ENCODE assay signal across 8 mouse cellular contexts in the genomic region with DNA sequence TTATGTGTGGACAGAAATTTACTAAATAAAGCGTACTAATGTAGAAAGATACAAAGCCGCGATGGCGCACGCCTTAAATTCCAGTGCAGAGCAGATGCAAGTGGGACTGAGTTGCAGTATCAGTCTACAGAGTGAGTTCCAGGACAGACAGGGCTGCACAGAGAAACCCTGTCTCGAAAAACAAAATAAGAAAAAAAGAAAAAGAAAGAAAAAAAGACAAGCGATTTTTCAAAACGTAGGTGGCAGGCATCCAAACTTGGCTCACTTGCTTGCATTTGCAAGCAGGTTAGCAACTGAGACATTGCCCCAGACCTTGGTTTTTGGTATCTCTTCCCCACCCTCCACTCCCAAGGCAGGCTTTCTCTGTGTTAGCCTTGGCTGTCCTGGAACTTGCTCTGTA. TPM values are rescaled to one million over a fixed set of nuclear protein-coding genes. Genes with fewer than 3 reads are reported as not detected.
DNase-seq lines count a peak whose midpoint lies in the region; ATAC-seq lines count a peak whose summit lies in the region.

No protein-coding gene starts in this region.

- 6% methylated on average over 8 of the region's 8 CpGs for WGBS in lung, embryonic 15.5 days
- 18% methylated on average over 8 of the region's 8 CpGs for WGBS in embryonic facial prominence, embryonic 14.5 days
- WGBS in intestine, embryonic 16.5 days: 19% methylated on average over 8 of the region's 8 CpGs
- 6% methylated on average over 8 of the region's 8 CpGs for WGBS in neural tube, embryonic 15.5 days

- peak overlapping the region; percentile 94 for H3K27ac ChIP-seq in lung, embryonic 15.5 days
- peak overlapping the region; percentile 99 for H3K27ac ChIP-seq in embryonic facial prominence, embryonic 14.5 days (replicated peaks; ENCODE audit: low read depth, low read length)
- peak overlapping the region; percentile 77 for H3K27ac ChIP-seq in intestine, embryonic 16.5 days (ENCODE audit: low read length)
- H3K27ac ChIP-seq in neural tube, embryonic 15.5 days (replicated peaks): peak overlapping the region; percentile 90

- no peak for ATAC-seq in lung, embryonic 15.5 days (ENCODE audit: borderline replicate concordance, extremely low read depth, low FRiP score, low TSS enrichment)
- no peak for ATAC-seq in embryonic facial prominence, embryonic 14.5 days (ENCODE audit: low read depth)
- no peak for ATAC-seq in intestine, embryonic 16.5 days
- no peak for ATAC-seq in neural tube, embryonic 15.5 days (ENCODE audit: low FRiP score)

- peaks cover 14% of the 10 kb centered on the region; the same call in 1 of the 2 replicates for H3K36me3 ChIP-seq in lung, embryonic 15.5 days
- H3K36me3 ChIP-seq in embryonic facial prominence, embryonic 14.5 days (ENCODE audit: control insufficient read depth, insufficient read depth, low read length): peaks cover 26% of the 10 kb centered on the region
- no peaks in the 10 kb centered on the region for H3K36me3 ChIP-seq in intestine, embryonic 16.5 days (ENCODE audit: control insufficient read depth, insufficient read depth, low read length)
- peaks cover 12% of the 10 kb centered on the region; the same call in 1 of the 2 replicates for H3K36me3 ChIP-seq in neural tube, embryonic 15.5 days

- no peaks in the 10 kb centered on the region for H3K9me3 ChIP-seq in lung, embryonic 15.5 days
- no peaks in the 10 kb centered on the region for H3K9me3 ChIP-seq in embryonic facial prominence, embryonic 14.5 days (ENCODE audit: control insufficient read depth, low read length)
- no peaks in the 10 kb centered on the region for H3K9me3 ChIP-seq in intestine, embryonic 16.5 days (ENCODE audit: control insufficient read depth, low read length)
- H3K9me3 ChIP-seq in neural tube, embryonic 15.5 days (replicated peaks): no peaks in the 10 kb centered on the region

- H3K4me1 ChIP-seq in lung, embryonic 15.5 days: peaks cover 56% of the 10 kb centered on the region
- peaks cover 35% of the 10 kb centered on the region for H3K4me1 ChIP-seq in embryonic facial prominence, embryonic 14.5 days (ENCODE audit: control insufficient read depth, insufficient read depth, low read length)
- peaks cover 34% of the 10 kb centered on the region for H3K4me1 ChIP-seq in intestine, embryonic 16.5 days (ENCODE audit: control insufficient read depth, insufficient read depth, low read length)
- peaks cover 72% of the 10 kb centered on the region for H3K4me1 ChIP-seq in neural tube, embryonic 15.5 days

- peak overlapping the region; percentile 87 for H3K4me2 ChIP-seq in lung, embryonic 15.5 days
- H3K4me2 ChIP-seq in embryonic facial prominence, embryonic 14.5 days (ENCODE audit: low read depth, low read length): peak overlapping the region; percentile 95
- H3K4me2 ChIP-seq in intestine, embryonic 16.5 days (ENCODE audit: low read depth, low read length): peak overlapping the region; percentile 20; the same call in 1 of the 2 replicates
- H3K4me2 ChIP-seq in neural tube, embryonic 15.5 days: peak overlapping the region; percentile 90

- H3K27me3 ChIP-seq in lung, embryonic 15.5 days: no peaks in the 10 kb centered on the region
- H3K27me3 ChIP-seq in embryonic facial prominence, embryonic 14.5 days (replicated peaks; ENCODE audit: control insufficient read depth, insufficient read depth, low read length): no peaks in the 10 kb centered on the region
- no peaks in the 10 kb centered on the region for H3K27me3 ChIP-seq in intestine, embryonic 16.5 days (replicated peaks; ENCODE audit: control insufficient read depth, insufficient read depth, low read length)
- no peaks in the 10 kb centered on the region for H3K27me3 ChIP-seq in neural tube, embryonic 15.5 days (replicated peaks)

- no peak for DNase-seq in lung, postnatal 25 days (ENCODE audit: low spot score)
- DNase-seq in embryonic facial prominence, embryonic 14.5 days (ENCODE audit: low spot score): peak; percentile 67
- no peak for DNase-seq in urinary bladder, postnatal 4 days (ENCODE audit: low spot score in 2 of 2)
- DNase-seq in layer of hippocampus, postnatal 25 days (ENCODE audit: extremely low spot score in 1 of 2, low spot score in 1 of 2): no peak
- DNase-seq in lung, postnatal 36 days: no peak

- peak overlapping the region; percentile 86 for H3K4me3 ChIP-seq in lung, embryonic 15.5 days
- H3K4me3 ChIP-seq in embryonic facial prominence, embryonic 14.5 days (ENCODE audit: low read depth, low read length): peak overlapping the region; percentile 77
- no peak overlapping the region for H3K4me3 ChIP-seq in intestine, embryonic 16.5 days (ENCODE audit: low read length)
- peak overlapping the region; percentile 22 for H3K4me3 ChIP-seq in neural tube, embryonic 15.5 days (replicated peaks)

- peak overlapping the region; percentile 15; the same call in 1 of the 2 replicates for H3K9ac ChIP-seq in lung, embryonic 15.5 days
- H3K9ac ChIP-seq in embryonic facial prominence, embryonic 14.5 days (ENCODE audit: low read depth, low read length): peak overlapping the region; percentile 53
- no peak overlapping the region for H3K9ac ChIP-seq in intestine, embryonic 16.5 days (ENCODE audit: low read depth, low read length)
- H3K9ac ChIP-seq in neural tube, embryonic 15.5 days (replicated peaks): peak overlapping the region; percentile 17; the same call in 1 of the 2 replicates

RNA-seq across cellular contexts. Expression of gene Med25, which starts 0.7 kb away (rescaled TPM):
- polyA plus RNA-seq in lung, embryonic 15.5 days (2015; fragmentation: Nextera tagmentation; extraction: Ambion mirVana): 93.5 and 97.7 TPM in 2 replicates
- polyA plus RNA-seq in embryonic facial prominence, embryonic 14.5 days (2014; fragmentation: Nextera tagmentation; extraction: Ambion mirVana): 62.5 and 64.2 TPM in 2 replicates
- 86.6 and 98.5 TPM in 2 replicates for polyA plus RNA-seq in intestine, embryonic 16.5 days (2015; fragmentation: Nextera tagmentation; extraction: Ambion mirVana)
- polyA plus RNA-seq in neural tube, embryonic 15.5 days (2015; fragmentation: Nextera tagmentation; extraction: Ambion mirVana): 136 and 141 TPM in 2 replicates
- 100 to 1,000 TPM; 105 to 108 TPM for total RNA-seq in layer of hippocampus, postnatal 25 days (2021)

RNA-seq across cellular contexts. Expression of gene Fuz, which starts 2.7 kb away (rescaled TPM):
- 21.0 and 24.0 TPM in 2 replicates for polyA plus RNA-seq in lung, embryonic 15.5 days (2015; fragmentation: Nextera tagmentation; extraction: Ambion mirVana)
- polyA plus RNA-seq in embryonic facial prominence, embryonic 14.5 days (2014; fragmentation: Nextera tagmentation; extraction: Ambion mirVana): 16.9 and 19.7 TPM in 2 replicates
- polyA plus RNA-seq in intestine, embryonic 16.5 days (2015; fragmentation: Nextera tagmentation; extraction: Ambion mirVana): 18.2 and 19.4 TPM in 2 replicates
- 15.1 and 15.8 TPM in 2 replicates for polyA plus RNA-seq in neural tube, embryonic 15.5 days (2015; fragmentation: Nextera tagmentation; extraction: Ambion mirVana)
- total RNA-seq in layer of hippocampus, postnatal 25 days (2021): 10 to 100 TPM; 27.3 to 29.2 TPM

RNA-seq across cellular contexts. Expression of gene Ptov1, which starts 23.6 kb away (rescaled TPM):
- 371 and 398 TPM in 2 replicates for polyA plus RNA-seq in lung, embryonic 15.5 days (2015; fragmentation: Nextera tagmentation; extraction: Ambion mirVana)
- polyA plus RNA-seq in embryonic facial prominence, embryonic 14.5 days (2014; fragmentation: Nextera tagmentation; extraction: Ambion mirVana): 398 and 442 TPM in 2 replicates
- 71.8 and 159 TPM in 2 replicates for polyA plus RNA-seq in intestine, embryonic 16.5 days (2015; fragmentation: Nextera tagmentation; extraction: Ambion mirVana)
- polyA plus RNA-seq in neural tube, embryonic 15.5 days (2015; fragmentation: Nextera tagmentation; extraction: Ambion mirVana): 433 and 459 TPM in 2 replicates
- 100 to 1,000 TPM; 311 to 358 TPM for total RNA-seq in layer of hippocampus, postnatal 25 days (2021)

RNA-seq across cellular contexts. Expression of gene Ap2a1, which starts 36.1 kb away (rescaled TPM):
- 63.1 and 64.8 TPM in 2 replicates for polyA plus RNA-seq in lung, embryonic 15.5 days (2015; fragmentation: Nextera tagmentation; extraction: Ambion mirVana)
- polyA plus RNA-seq in embryonic facial prominence, embryonic 14.5 days (2014; fragmentation: Nextera tagmentation; extraction: Ambion mirVana): 73.5 and 79.8 TPM in 2 replicates
- polyA plus RNA-seq in intestine, embryonic 16.5 days (2015; fragmentation: Nextera tagmentation; extraction: Ambion mirVana): 56.8 and 61.2 TPM in 2 replicates
- 122 and 126 TPM in 2 replicates for polyA plus RNA-seq in neural tube, embryonic 15.5 days (2015; fragmentation: Nextera tagmentation; extraction: Ambion mirVana)
- 100 to 1,000 TPM; 304 to 306 TPM for total RNA-seq in layer of hippocampus, postnatal 25 days (2021)

RNA-seq across cellular contexts. Expression of gene Pnkp, which starts 36.3 kb away (rescaled TPM):
- polyA plus RNA-seq in lung, embryonic 15.5 days (2015; fragmentation: Nextera tagmentation; extraction: Ambion mirVana): 37.6 and 37.9 TPM in 2 replicates
- polyA plus RNA-seq in embryonic facial prominence, embryonic 14.5 days (2014; fragmentation: Nextera tagmentation; extraction: Ambion mirVana): 23.4 and 27.7 TPM in 2 replicates
- polyA plus RNA-seq in intestine, embryonic 16.5 days (2015; fragmentation: Nextera tagmentation; extraction: Ambion mirVana): 26.6 and 30.6 TPM in 2 replicates
- 29.2 and 29.6 TPM in 2 replicates for polyA plus RNA-seq in neural tube, embryonic 15.5 days (2015; fragmentation: Nextera tagmentation; extraction: Ambion mirVana)
- total RNA-seq in layer of hippocampus, postnatal 25 days (2021): 10 to 100 TPM; 31.1 to 34.0 TPM

Comparison
In these comparisons a context has a peak if more than half of its experiments do, and no peak if none do; other contexts are left out.
1. H3K4me2 ChIP-seq: peak in every context shown above with its lines; median percentile 95 in embryonic facial prominence, embryonic 14.5 days; 90 in neural tube, embryonic 15.5 days; 87 in lung, embryonic 15.5 days; 20 in intestine, embryonic 16.5 days.